Mouse (Mus musculus) spleen, adult 18-20 months (tissue): ENCODE results near the gene Rapgef3.

Source experiments
- DNase-seq, 2 experiments: peaks; one replicate each; pipeline ENCODE4 v3.0.0; 2022; ENCODE audit warnings: mixed read lengths in 2 of 2

The Rapgef3 gene

GRCm38 (mm10) chr15:97770280-97770679 is 2.5 kb upstream of the Rapgef3 start:
- DNase-seq = no peak

GRCm38 (mm10) chr15:97768192-97768591 is 420 bp upstream of the Rapgef3 start:
- no peak for DNase-seq

- no peak for DNase-seq
Observed at GRCm38 (mm10) chr15:97766594-97767279, 1.0 kb downstream of the Rapgef3 start.

GRCm38 (mm10) chr15:97766194-97766593 is 1.6 kb downstream of the Rapgef3 start:
- no peak for DNase-seq

- DNase-seq = no peak
Observed at GRCm38 (mm10) chr15:97765090-97765794, 2.5 kb downstream of the Rapgef3 start.

- DNase-seq = no peak
Observed at GRCm38 (mm10) chr15:97764532-97764931, 3.2 kb downstream of the Rapgef3 start.

- DNase-seq = no peak
Observed at GRCm38 (mm10) chr15:97763256-97764049, 4.3 kb downstream of the Rapgef3 start.

GRCm38 (mm10) chr15:97762733-97763132 is 5.0 kb downstream of the Rapgef3 start:
- DNase-seq = no peak

GRCm38 (mm10) chr15:97761438-97761837 is 6.3 kb downstream of the Rapgef3 start:
- DNase-seq = no peak

GRCm38 (mm10) chr15:97760952-97761351 is 6.8 kb downstream of the Rapgef3 start:
- no peak for DNase-seq

- no peak for DNase-seq
Observed at GRCm38 (mm10) chr15:97760006-97760405, 7.8 kb downstream of the Rapgef3 start.

- no peak for DNase-seq
Observed at GRCm38 (mm10) chr15:97755361-97755760, 12.4 kb downstream of the Rapgef3 start.

GRCm38 (mm10) chr15:97754476-97754875 is 13.3 kb downstream of the Rapgef3 start:
- no peak for DNase-seq

- no peak for DNase-seq
Observed at GRCm38 (mm10) chr15:97752491-97752890, 15.3 kb downstream of the Rapgef3 start.

- DNase-seq = peak in 1 of 2 experiments; percentile 49
Observed at GRCm38 (mm10) chr15:97751676-97752075, 16.1 kb downstream of the Rapgef3 start.

- peak; percentile 45 to 50 for DNase-seq
Observed at GRCm38 (mm10) chr15:97750697-97751096, 17.1 kb downstream of the Rapgef3 start.

GRCm38 (mm10) chr15:97749841-97750240 is 17.9 kb downstream of the Rapgef3 start:
- no peak for DNase-seq

GRCm38 (mm10) chr15:97749397-97749796 is 18.4 kb downstream of the Rapgef3 start:
- no peak for DNase-seq

GRCm38 (mm10) chr15:97748964-97749363 is 18.8 kb downstream of the Rapgef3 start:
- no peak for DNase-seq

GRCm38 (mm10) chr15:97748309-97748708 is 19.5 kb downstream of the Rapgef3 start:
- DNase-seq = no peak

GRCm38 (mm10) chr15:97747486-97747885 is 20.3 kb downstream of the Rapgef3 start:
- no peak for DNase-seq

GRCm38 (mm10) chr15:97746748-97747147 is 21.0 kb downstream of the Rapgef3 start:
- DNase-seq = no peak

- no peak for DNase-seq
Observed at GRCm38 (mm10) chr15:97746278-97746677, 21.5 kb downstream of the Rapgef3 start.

- DNase-seq = no peak
Observed at GRCm38 (mm10) chr15:97745331-97745730, 22.4 kb downstream of the Rapgef3 start.
